Mouse (Mus musculus): ENCODE data around the gene Fkbp10. TPM values are rescaled to one million over a fixed set of nuclear protein-coding genes. Genes with fewer than 3 reads are reported as not detected.

Fkbp10 gene
- polyA plus RNA-seq, 1 experiment from 2014 or later: 41.8 TPM

DNA sequence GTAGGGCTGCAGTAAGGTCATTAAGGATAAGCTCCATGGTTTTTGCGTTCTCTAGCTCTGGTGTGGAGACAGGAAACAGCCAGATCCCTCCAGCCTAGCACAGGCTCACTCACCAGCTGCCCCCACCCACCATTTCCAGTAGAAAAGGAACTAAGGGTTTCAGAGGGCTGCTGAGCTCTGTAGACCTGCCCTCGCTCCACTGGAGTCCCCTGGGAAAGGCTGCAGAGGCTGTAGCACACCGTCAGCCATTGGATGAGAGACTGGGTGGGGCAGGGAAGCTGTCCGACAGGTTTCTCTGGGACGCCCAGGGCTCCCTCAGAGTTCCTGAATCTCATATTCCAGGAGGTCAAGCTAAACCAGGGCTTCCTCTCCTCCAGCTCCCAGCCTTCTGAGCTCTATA, 28.9 kb upstream of the Fkbp10 start:
- Histone ChIP-seq H3K36me3 (peaks cover 24% of the 10 kb centered on the region), H3K27me3 (replicated peaks) (no peaks in the 10 kb centered on the region), H3K9ac (no peak overlapping the region), H3K4me2 (replicated peaks) (no peak overlapping the region), H3K4me1 (peaks cover 29% of the 10 kb centered on the region), H3K9me3 (no peaks in the 10 kb centered on the region), H3K27ac (no peak overlapping the region), H3K4me3 (no peak overlapping the region)
- WGBS: 57% methylated on average over 5 of the region's 5 CpGs
- ATAC-seq (ENCODE audit: low FRiP score, low read depth): no peak

DNA sequence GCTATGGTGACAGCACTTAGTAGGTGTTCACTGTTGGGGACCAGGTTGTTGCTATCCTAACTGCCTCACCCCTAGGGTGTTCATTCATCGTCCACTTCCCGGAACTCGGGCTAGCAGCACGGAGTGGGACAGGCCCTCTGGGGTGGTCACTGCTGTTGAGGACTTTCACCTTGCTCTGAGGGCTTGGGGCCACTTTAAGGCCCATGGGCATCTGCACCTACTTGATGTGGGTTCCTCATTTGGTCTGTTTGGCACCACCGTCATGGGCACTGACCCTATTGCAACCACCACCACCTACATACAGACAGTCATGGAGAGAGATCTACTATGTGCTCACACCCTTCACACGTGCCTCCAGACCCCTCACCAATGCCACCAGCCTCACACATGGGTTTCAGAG, 28.4 kb upstream of the Fkbp10 start:
- no peak overlapping the region for H3K27ac ChIP-seq
- ATAC-seq (ENCODE audit: low FRiP score, low read depth): no peak
- H3K9me3 ChIP-seq: no peaks in the 10 kb centered on the region
- H3K4me2 ChIP-seq (replicated peaks): no peak overlapping the region
- H3K9ac ChIP-seq: no peak overlapping the region
- no peak overlapping the region for H3K4me3 ChIP-seq
- no peaks in the 10 kb centered on the region for H3K27me3 ChIP-seq (replicated peaks)
- H3K4me1 ChIP-seq: peaks cover 29% of the 10 kb centered on the region
- H3K36me3 ChIP-seq: peaks cover 19% of the 10 kb centered on the region
- WGBS: 82% methylated on average over 6 of the region's 6 CpGs

DNA sequence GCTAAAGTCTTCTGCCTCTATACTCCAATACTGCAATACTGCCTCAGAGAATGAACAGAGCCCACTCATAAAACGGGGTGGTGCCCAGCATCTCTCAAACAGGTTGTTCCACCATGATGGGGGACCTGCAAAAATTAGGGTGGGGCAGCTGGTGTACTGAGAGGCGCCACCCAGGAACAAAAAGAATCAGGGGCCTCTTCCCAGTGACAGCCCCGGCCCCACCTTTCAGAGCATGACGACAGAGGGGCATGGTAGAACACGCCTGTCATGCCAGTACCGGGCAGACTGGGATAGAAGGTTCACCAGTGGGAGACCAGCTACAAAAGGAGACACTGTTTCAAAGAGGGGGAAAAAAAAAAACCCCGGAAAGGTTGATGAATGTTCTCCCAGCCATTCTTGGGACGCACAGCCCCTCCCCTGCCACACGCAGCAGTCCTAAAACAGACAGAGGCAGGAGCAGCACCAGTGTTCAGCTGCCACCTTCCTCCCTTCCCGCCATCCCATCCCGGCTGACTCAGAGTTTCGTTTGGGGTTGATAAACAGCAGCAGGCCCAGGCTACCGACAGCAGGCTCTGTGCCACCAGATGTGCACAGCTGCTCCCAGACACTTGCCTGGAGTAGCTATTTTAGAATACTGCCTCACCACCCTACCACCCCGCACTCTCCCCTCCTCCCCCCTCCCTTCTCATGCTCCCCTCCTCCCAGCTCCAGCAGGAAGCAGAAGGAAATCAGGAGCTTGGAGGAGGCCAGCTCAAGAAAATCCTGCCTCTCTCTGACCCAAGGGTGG, 27.7 kb upstream of the Fkbp10 start:
- no peak overlapping the region for H3K4me3 ChIP-seq
- peak overlapping the region; percentile 34 for H3K4me2 ChIP-seq (replicated peaks)
- H3K4me1 ChIP-seq: peaks cover 30% of the 10 kb centered on the region
- peaks cover 13% of the 10 kb centered on the region for H3K36me3 ChIP-seq
- WGBS: 46% methylated on average over 14 of the region's 14 CpGs
- H3K27ac ChIP-seq: no peak overlapping the region
- H3K9me3 ChIP-seq: no peaks in the 10 kb centered on the region
- ATAC-seq (ENCODE audit: low FRiP score, low read depth): no peak
- no peak overlapping the region for H3K9ac ChIP-seq
- H3K27me3 ChIP-seq (replicated peaks): no peaks in the 10 kb centered on the region

DNA sequence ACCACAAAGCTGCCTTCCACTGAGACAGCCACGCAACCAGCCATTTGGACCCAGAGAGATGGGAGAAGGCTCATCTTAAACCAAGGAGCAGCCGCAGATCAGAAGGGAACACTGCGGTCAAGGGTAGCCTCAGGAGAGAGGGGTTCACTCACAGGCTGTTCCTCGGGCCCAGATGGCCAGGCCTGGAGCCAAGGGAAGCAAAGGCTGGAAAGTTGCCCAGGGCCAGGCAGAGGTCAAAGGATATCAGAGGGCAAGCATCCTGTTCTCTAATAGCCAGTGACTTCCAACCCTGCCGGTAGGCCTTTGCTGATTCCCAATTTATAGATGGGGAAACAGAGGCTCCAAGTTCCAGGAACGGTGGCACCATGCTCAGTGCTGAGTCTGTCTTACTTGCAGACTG, 26.9 kb upstream of the Fkbp10 start:
- Histone ChIP-seq H3K27me3 (replicated peaks) (no peaks in the 10 kb centered on the region), H3K36me3 (peaks cover 7% of the 10 kb centered on the region), H3K4me1 (peaks cover 32% of the 10 kb centered on the region), H3K4me2 (replicated peaks) (peak overlapping the region; percentile 12; the same call in 1 of the 2 replicates), H3K9me3 (no peaks in the 10 kb centered on the region), H3K4me3 (no peak overlapping the region), H3K27ac (no peak overlapping the region), H3K9ac (no peak overlapping the region)
- WGBS: 87% methylated on average over 6 of the region's 6 CpGs
- no peak for ATAC-seq (ENCODE audit: low FRiP score, low read depth)

DNA sequence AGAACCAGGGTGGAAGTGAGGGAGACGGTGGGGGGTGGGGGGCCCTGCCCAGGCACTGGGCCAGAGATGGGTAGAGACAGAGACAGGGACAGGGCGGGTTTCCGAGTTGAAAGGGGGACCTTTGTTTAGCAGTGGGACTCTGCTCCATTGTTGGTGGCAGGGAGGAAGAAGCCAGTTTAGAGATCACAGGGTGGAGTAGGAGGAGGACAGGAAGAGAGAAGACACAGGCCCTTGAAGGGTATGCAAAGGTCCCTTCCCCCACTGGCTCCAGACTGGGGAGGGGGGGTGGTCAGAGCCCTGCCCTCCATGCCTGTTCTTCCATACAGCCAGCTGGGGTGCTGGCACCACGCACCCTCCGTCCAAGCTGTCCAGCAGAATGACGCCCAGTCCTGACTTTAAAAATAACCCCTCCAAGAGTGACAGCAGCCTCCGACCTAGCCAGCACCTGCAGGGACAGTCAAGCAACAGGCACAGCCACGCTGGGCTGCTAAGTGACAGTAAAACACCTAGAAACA, 25.5 kb upstream of the Fkbp10 start:
- 42% methylated on average over 8 of the region's 8 CpGs for WGBS
- H3K4me1 ChIP-seq: peaks cover 32% of the 10 kb centered on the region
- H3K9ac ChIP-seq: no peak overlapping the region
- peaks cover 4% of the 10 kb centered on the region; the same call in 1 of the 2 replicates for H3K27me3 ChIP-seq (replicated peaks)
- H3K4me2 ChIP-seq (replicated peaks): 0 out of 2 replicates have a peak overlapping the region, but pooled peaks have one; percentile 1
- no peaks in the 10 kb centered on the region for H3K9me3 ChIP-seq
- peaks cover 7% of the 10 kb centered on the region for H3K36me3 ChIP-seq
- H3K4me3 ChIP-seq: no peak overlapping the region
- no peak for ATAC-seq (ENCODE audit: low FRiP score, low read depth)
- no peak overlapping the region for H3K27ac ChIP-seq

DNA sequence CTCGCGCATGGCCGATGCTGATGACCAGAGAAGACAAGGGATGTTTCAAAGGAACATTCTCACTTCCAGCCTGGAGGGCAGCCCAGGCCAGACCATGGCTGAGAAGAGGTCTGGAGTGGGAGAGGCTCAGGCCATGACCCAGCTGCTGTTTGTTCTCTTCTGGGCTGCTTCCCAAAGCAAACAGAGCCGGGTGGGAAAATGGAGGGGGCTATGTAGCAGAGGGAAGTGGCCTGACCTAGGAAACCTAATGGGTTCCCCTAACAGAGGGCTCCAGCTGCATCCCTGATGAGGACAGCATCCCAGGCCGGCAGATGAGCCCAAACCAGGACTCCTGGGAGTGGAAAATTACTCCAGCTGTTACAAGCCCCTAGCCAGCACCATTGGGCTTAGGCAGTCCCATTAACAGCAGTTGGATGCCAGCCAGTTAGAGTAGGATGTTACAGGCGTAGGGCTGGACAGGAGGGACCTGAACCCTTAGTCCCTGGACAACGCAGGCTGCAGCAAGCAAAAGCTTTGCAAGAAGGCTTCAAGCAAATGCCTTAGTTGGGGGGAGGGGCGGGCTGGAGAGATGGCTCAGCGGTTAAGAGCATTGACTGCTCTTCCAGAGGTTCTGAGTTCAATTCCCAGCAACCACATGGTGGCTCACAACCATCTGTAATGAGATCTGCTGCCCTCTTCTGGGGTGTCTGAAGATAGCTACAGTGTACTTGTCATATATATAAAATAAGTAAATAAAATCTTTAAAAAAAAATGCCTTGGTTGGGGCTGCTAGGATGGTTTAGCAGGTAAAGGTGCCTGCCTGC, 24.2 kb upstream of the Fkbp10 start:
- no peak for ATAC-seq (ENCODE audit: low FRiP score, low read depth)
- Histone ChIP-seq H3K4me1 (peaks cover 44% of the 10 kb centered on the region), H3K9me3 (no peaks in the 10 kb centered on the region), H3K36me3 (no peaks in the 10 kb centered on the region), H3K27ac (no peak overlapping the region), H3K27me3 (replicated peaks) (peaks cover 17% of the 10 kb centered on the region; the same call in 1 of the 2 replicates), H3K4me3 (no peak overlapping the region), H3K4me2 (replicated peaks) (no peak overlapping the region), H3K9ac (no peak overlapping the region)
- 66% methylated on average over 9 of the region's 9 CpGs for WGBS

DNA sequence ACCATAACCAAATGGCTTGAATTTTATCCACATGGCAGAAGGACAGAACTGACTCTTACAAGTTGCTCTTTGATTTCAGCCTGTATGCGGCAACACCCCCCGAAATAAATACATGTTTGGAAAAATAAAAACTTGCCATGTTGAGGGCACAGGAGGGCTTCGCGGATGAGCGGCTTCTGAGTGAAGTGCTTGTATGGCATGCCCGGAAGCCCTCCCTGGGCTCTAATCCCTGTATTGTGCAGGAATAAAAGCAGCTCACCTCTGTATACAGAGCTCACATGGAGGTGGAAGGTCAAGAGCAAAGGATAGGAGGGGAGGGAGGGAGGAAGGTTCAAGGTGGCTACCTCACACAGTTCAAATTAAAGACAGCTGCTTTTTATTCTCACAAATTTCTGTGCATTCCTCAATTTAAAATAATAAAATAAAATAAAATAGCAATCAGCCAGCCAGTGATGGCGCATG, 23.6 kb upstream of the Fkbp10 start:
- H3K4me1 ChIP-seq: peaks cover 50% of the 10 kb centered on the region
- no peaks in the 10 kb centered on the region for H3K9me3 ChIP-seq
- WGBS: 90% methylated on average over 7 of the region's 7 CpGs

DNA sequence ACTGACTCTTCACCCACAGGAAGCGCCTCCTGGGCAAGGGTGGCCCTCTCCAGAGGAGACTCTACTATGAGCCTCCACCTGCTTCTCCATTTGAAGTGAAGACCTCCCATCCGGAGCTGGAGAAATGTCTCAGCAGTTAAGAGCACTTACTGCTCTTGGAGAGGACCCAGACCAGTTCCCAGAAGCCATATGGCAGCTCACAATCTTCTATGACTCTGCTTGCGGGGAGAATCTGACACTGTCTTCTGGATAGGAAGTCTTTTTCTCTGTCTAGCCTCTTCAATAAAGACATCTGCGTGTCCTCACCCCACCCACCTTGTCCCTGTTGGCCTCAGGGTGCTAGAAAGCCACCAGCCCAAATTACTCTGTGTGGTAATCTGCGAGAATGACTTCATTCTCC, 22.5 kb upstream of the Fkbp10 start:
- Histone ChIP-seq H3K27ac (no peak overlapping the region), H3K4me1 (peaks cover 44% of the 10 kb centered on the region), H3K9ac (no peak overlapping the region), H3K4me3 (no peak overlapping the region), H3K36me3 (no peaks in the 10 kb centered on the region), H3K27me3 (replicated peaks) (peaks cover 25% of the 10 kb centered on the region), H3K4me2 (replicated peaks) (no peak overlapping the region), H3K9me3 (no peaks in the 10 kb centered on the region)
- 79% methylated on average over 5 of the region's 5 CpGs for WGBS
- no peak for ATAC-seq (ENCODE audit: low FRiP score, low read depth)

More for the DNA sequence above, 23.6 kb upstream of the Fkbp10 start:
- Histone ChIP-seq H3K36me3 (no peaks in the 10 kb centered on the region), H3K9ac (no peak overlapping the region), H3K27ac (no peak overlapping the region), H3K4me3 (no peak overlapping the region), H3K4me2 (replicated peaks) (no peak overlapping the region), H3K27me3 (replicated peaks) (peaks cover 22% of the 10 kb centered on the region)
- ATAC-seq (ENCODE audit: low FRiP score, low read depth): no peak

DNA sequence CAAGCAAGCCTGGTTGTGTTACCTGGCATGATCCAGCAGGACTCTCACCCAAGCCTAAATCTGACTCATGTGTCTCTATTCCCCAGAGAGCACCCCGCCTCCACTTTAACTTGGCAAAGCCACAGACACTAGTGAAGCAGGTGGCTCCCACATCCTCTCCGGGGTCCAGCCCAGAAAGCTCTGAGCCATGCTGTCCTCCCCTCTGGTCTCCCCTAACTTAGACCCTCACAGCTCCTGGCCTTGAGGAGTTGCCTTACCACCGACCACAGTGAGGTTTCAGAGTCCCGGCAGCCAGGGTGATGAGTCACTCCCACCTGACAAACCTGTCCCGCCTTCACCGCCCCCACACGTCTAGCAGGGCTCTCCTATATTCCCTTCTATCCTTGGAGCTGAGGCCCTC, 21.8 kb upstream of the Fkbp10 start:
- Histone ChIP-seq H3K4me2 (replicated peaks) (no peak overlapping the region), H3K9me3 (no peaks in the 10 kb centered on the region), H3K4me3 (no peak overlapping the region), H3K4me1 (peaks cover 38% of the 10 kb centered on the region), H3K27me3 (replicated peaks) (peaks cover 25% of the 10 kb centered on the region), H3K9ac (no peak overlapping the region), H3K36me3 (no peaks in the 10 kb centered on the region), H3K27ac (no peak overlapping the region)
- ATAC-seq (ENCODE audit: low FRiP score, low read depth): no peak
- 78% methylated on average over 7 of the region's 7 CpGs for WGBS

DNA sequence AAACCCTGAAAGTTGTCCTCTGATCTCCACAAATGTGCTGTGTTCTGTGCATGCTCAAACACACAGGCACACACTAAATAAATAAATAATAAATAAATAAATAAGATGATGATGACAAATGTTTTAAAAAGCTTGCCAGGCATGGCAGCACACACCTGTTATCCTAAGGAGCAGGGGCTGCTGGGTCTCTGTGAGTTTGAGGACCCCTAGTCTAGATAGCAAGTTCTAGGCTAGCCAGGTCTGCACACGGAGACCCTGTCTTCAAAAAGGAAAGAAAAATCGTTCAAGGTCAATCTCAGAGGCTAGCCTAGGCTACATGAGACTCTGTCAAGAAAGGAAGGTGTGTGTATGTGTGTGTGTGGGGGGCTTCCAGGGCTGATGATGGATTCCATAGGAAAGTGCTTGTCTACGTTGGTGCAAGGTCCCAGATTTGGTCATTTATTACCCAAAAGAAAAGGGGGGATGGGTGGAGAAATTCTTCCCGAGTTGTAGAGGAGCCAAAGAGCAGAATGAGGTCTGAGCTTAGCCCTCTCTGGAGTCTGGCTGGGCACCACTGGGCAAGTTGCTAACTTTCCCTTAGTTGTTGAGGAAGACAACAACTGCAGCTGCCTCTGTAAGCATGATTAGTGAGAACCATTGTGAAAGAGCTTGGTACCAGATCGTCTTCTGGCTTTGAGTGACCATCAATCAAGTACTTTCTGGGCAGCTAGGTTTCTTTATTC, 21.0 kb upstream of the Fkbp10 start:
- Histone ChIP-seq H3K27me3 (replicated peaks) (peaks cover 25% of the 10 kb centered on the region), H3K4me2 (replicated peaks) (peak overlapping the region; percentile 67), H3K27ac (no peak overlapping the region), H3K4me3 (no peak overlapping the region), H3K9ac (no peak overlapping the region), H3K9me3 (no peaks in the 10 kb centered on the region), H3K4me1 (peaks cover 38% of the 10 kb centered on the region), H3K36me3 (no peaks in the 10 kb centered on the region)
- ATAC-seq (ENCODE audit: low FRiP score, low read depth): no peak
- 61% methylated on average over 5 of the region's 5 CpGs for WGBS

DNA sequence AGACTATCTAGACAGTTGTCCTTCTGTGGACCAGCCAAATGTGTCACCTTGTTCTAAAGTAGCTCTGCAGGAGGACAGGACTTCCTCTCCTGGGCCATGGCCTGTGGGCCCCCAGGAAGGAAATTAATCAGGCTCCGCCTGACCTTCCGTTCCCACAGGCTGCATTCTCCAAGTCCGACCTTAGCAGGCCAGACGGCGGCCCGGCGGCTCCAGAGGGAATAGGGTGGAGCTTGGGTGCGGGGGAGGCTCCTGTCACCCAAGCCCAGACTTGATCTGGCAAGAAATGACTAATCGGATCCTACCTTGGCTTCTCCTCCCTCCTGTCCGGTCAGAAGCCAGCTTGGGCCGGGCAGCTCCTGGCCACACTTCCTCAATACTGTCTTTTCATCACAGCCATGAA, 20.3 kb upstream of the Fkbp10 start:
- 40% methylated on average over 11 of the region's 11 CpGs for WGBS
- Histone ChIP-seq H3K27ac (no peak overlapping the region), H3K9me3 (no peaks in the 10 kb centered on the region), H3K4me3 (peak overlapping the region; percentile 60; the same call in 1 of the 2 replicates), H3K4me2 (replicated peaks) (peak overlapping the region; percentile 67), H3K4me1 (peaks cover 31% of the 10 kb centered on the region), H3K27me3 (replicated peaks) (peaks cover 25% of the 10 kb centered on the region), H3K36me3 (no peaks in the 10 kb centered on the region), H3K9ac (no peak overlapping the region)
- no peak for ATAC-seq (ENCODE audit: low FRiP score, low read depth)

Data from neural tube, embryonic 12.5 days (tissue).